Mouse (Mus musculus) heart, embryonic 15.5 days (tissue): ENCODE results near the gene Arrdc5. TPM values are rescaled to one million over a fixed set of nuclear protein-coding genes. Genes with fewer than 3 reads are reported as not detected.

Experiments
- ATAC-seq: fragments of 200-750 bp; cut with Nextera tagmentation; replicated peaks from 2 replicates; pipeline ENCODE4 v1.8.0; 2017; ENCODE audit warnings: low read depth, moderate TSS enrichment; ENCODE audit not compliant: insufficient number of reproducible peaks, insufficient read depth, low FRiP score
- H3K27ac ChIP-seq: fragments of 300-500 bp; sonication (generic); 2 replicates; pipeline ENCODE4 v1.5.1; 2015; ENCODE audit warnings: mild to moderate bottlenecking, inconsistent platforms
- H3K27me3 ChIP-seq: fragments of 300-500 bp; sonication (generic); 2 replicates; pipeline ENCODE4 v1.6.1; 2015; ENCODE audit warnings: inconsistent platforms
- H3K36me3 ChIP-seq: fragments of 300-500 bp; sonication (generic); 2 replicates; pipeline ENCODE4 v1.6.1; 2015; ENCODE audit warnings: mild to moderate bottlenecking, inconsistent platforms
- H3K4me1 ChIP-seq: fragments of 300-500 bp; sonication (generic); replicated peaks from 2 replicates; pipeline ENCODE4 v1.6.1; 2015; ENCODE audit warnings: inconsistent platforms
- H3K4me2 ChIP-seq: fragments of 300-500 bp; sonication (generic); 2 replicates; pipeline ENCODE4 v1.6.1; 2015; ENCODE audit warnings: inconsistent platforms, mild to moderate bottlenecking, moderate library complexity
- H3K4me3 ChIP-seq: fragments of 300-500 bp; sonication (generic); 2 replicates; pipeline ENCODE4 v1.5.1; 2015; ENCODE audit warnings: mild to moderate bottlenecking, inconsistent platforms
- H3K9ac ChIP-seq: fragments of 300-500 bp; sonication (generic); 2 replicates; pipeline ENCODE4 v1.6.1; 2015; ENCODE audit warnings: mild to moderate bottlenecking, inconsistent platforms
- H3K9me3 ChIP-seq: fragments of 300-500 bp; sonication (generic); replicated peaks from 2 replicates; pipeline ENCODE4 v1.6.1; 2016; ENCODE audit warnings: inconsistent platforms
- WGBS: fragments of 180-500 bp; shearing (Covaris S2); methylation state at CpG from one replicate; pipeline ENCODE4 v1.1.7; 2015; ENCODE audit warnings: mixed read lengths; 5-methylcytosine and 5-hydroxymethylcytosine counted together
- polyA plus RNA-seq: library from polyadenylated mRNA; unstranded; fragments of >200 nt; fragmentation: Nextera tagmentation; extraction: Ambion mirVana; gene quantifications from 2 replicates; pipeline ENCODE4 v1.2.1, GENCODE M21; 2015

Arrdc5 gene
- polyA plus RNA-seq, 1 experiment from 2014 or later: not detected

DNA sequence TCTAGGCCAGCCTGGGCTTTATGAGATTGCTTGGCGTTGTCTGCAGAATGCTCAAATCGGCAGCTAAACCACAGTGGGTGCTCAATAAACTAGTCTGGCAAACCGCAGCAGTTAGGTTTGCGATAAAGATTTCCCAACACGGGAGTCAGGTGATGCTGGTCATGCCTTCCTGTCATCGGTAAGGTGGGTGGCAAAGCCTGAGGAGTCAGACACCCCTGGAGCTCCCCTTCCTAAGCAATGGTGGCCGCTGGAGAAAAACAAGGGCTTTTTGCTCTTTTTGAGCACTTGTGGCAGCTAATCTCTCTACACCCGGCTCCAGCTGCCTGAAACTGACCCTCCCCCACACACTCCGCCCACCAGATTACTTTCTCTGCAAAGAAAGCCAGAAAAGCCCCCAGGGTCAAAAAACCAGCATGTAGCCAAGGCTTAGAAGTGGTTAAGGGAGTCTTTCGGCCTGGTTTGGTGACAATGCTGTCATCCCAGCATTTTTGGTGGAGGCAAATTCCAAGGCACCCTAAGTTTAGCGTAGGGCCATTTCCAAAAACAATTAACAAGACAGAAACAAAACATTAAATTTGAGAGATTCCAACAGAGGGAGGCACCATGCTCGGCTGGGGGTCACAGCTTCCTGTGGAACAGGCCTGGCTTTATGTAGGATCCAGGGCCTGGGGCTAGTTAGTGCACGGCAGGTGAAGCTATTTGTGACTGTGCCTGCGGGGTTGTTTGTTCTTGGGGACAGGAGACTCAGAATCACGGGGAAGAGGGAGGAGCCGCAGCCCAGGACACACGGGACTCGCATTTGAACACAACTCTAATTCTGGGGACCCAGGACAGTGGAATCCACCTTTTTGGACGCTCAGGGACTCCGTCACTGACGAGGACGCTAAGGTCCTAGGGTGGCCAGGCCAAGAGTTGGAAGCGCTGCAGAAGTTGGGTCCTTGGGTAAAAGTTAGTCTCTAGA is 10.4 kb downstream of the Arrdc5 start:
- Histone ChIP-seq H3K27ac (peak overlapping the region; percentile 94), H3K4me2 (peak overlapping the region; percentile 75), H3K9me3 (no peaks in the 10 kb centered on the region), H3K27me3 (no peaks in the 10 kb centered on the region), H3K4me3 (peak overlapping the region; percentile 64), H3K4me1 (peaks cover 37% of the 10 kb centered on the region), H3K36me3 (peaks cover 21% of the 10 kb centered on the region), H3K9ac (peak overlapping the region; percentile 70)
- 2% methylated on average over 23 of the region's 23 CpGs for WGBS
- ATAC-seq: peak; percentile 5

DNA sequence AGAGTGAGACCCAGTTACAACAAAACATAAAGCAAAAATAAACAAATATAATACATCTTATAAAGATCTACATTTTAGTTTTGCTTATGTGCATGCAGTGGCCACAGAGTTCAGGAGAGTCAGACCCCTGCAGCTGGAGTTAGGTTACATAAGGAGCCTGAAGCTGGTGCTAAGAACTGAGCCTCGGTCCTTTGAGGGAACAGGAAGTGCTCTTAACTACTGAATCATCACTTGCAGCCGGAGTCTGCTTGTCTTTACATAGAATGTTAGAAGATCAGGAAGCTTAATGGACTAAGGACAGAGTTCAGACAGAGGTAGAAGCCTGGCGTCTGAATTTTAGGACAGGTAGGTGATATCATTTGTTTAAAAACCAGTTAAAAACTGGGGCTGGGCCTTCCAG is 11.2 kb downstream of the Arrdc5 start:
- Histone ChIP-seq H3K27me3 (no peaks in the 10 kb centered on the region), H3K9me3 (no peaks in the 10 kb centered on the region), H3K4me3 (peak overlapping the region; percentile 64), H3K9ac (peak overlapping the region; percentile 70; the same call in 1 of the 2 replicates), H3K4me2 (peak overlapping the region; percentile 75), H3K27ac (peak overlapping the region; percentile 94), H3K4me1 (peaks cover 37% of the 10 kb centered on the region), H3K36me3 (peaks cover 29% of the 10 kb centered on the region)
- ATAC-seq: no peak
- 34% methylated on average over 3 of the region's 3 CpGs for WGBS

DNA sequence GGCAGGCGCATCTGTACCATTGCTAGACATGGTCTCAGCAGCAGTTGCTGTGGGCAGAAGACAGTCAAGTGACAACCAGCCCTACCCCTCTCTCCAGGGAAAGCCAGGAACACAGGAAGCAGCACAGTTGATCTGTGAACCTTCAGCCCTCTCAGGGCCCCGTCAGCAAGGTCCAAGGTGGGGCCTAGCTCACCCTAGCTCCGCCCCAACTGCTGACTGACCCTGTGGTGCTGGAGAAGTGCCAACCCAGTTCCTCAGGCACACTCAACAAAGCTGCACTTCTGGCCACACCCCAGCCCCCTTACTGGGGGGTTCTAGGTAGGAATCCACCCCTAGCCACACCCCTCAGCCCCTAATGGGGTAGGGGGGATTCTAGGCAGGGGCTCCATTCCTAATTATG is 12.3 kb downstream of the Arrdc5 start:
- 25% methylated on average over 3 of the region's 3 CpGs for WGBS
- no peak for ATAC-seq
- Histone ChIP-seq H3K36me3 (peaks cover 37% of the 10 kb centered on the region), H3K4me3 (peak overlapping the region; percentile 64), H3K9ac (peak overlapping the region; percentile 45; the same call in 1 of the 2 replicates), H3K4me1 (peaks cover 37% of the 10 kb centered on the region), H3K9me3 (no peaks in the 10 kb centered on the region), H3K27me3 (no peaks in the 10 kb centered on the region), H3K4me2 (peak overlapping the region; percentile 75), H3K27ac (peak overlapping the region; percentile 94)

DNA sequence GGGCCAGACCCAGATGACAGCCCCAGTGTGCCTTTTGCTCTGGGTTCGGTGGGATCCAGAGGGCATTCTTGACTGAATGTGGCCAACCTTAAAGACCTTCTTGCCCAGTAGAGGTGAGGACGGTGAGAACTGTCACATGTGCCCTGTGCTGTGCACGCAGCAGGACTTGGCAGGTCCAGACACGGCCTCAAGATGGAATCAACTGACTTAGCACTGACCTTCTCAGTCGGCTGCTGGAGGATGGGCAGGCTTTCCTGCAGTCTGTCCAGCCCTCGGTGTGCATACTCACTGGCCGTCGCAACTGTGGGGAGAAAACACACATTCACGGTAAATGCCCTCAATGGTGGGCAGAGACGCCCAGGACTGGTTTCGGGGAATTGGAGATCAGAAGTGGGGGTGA is 14.1 kb downstream of the Arrdc5 start:
- peaks cover 45% of the 10 kb centered on the region for H3K36me3 ChIP-seq
- no peak for ATAC-seq
- no peak overlapping the region for H3K4me2 ChIP-seq
- H3K27ac ChIP-seq: no peak overlapping the region
- no peaks in the 10 kb centered on the region for H3K27me3 ChIP-seq
- 91% methylated on average over 11 of the region's 11 CpGs for WGBS
- no peaks in the 10 kb centered on the region for H3K9me3 ChIP-seq
- H3K4me1 ChIP-seq: peaks cover 31% of the 10 kb centered on the region
- no peak overlapping the region for H3K4me3 ChIP-seq
- no peak overlapping the region for H3K9ac ChIP-seq

DNA sequence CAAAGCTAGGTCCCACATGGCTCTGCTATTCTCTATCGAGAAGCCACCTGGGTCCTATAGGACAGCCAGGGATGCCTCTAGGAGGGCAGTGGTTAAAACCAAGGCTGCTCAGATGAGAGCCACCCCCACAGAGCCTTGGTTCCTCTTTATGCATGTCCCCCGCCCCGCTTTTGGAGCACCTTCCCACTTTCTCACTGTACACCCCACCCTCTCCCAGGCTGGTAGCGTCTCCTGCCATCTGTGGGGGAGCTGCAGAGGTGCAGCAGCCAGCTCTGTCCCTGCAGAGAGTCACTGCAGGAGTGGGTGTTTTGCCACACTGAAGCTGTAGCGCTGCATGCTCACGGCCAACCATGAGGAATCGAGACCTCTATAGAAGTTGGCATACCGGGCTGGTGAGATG is 16.8 kb downstream of the Arrdc5 start:
- no peak overlapping the region for H3K9ac ChIP-seq
- WGBS: 87% methylated on average over 8 of the region's 8 CpGs
- no peak for ATAC-seq

DNA sequence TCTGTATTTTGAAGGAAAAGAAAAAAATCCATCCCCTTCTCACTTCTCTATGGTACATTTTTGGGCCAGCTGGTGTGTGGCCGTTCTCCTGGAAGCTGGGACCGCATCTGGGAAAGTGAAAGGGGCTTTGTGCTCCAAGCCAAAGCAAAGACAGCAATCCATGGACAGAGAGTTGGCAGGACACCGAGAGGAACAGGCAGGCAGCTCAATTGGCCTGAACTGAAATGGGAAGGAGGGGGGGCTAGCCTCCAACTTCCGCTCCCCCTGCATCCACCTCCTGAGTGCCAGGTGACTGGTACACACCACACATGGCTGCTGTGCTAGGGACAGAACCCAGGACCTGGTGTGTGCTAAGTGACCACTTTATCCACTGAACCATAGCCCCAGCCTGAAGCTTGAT is 17.3 kb downstream of the Arrdc5 start:
- no peak overlapping the region for H3K4me2 ChIP-seq
- peaks cover 62% of the 10 kb centered on the region for H3K36me3 ChIP-seq
- 90% methylated on average over 4 of the region's 4 CpGs for WGBS
- no peaks in the 10 kb centered on the region for H3K9me3 ChIP-seq
- no peak overlapping the region for H3K27ac ChIP-seq
- peaks cover 20% of the 10 kb centered on the region for H3K4me1 ChIP-seq
- no peaks in the 10 kb centered on the region for H3K27me3 ChIP-seq
- no peak overlapping the region for H3K4me3 ChIP-seq
- no peak overlapping the region for H3K9ac ChIP-seq
- ATAC-seq: no peak

More for the DNA sequence above, 16.8 kb downstream of the Arrdc5 start:
- no peak overlapping the region for H3K4me3 ChIP-seq
- H3K36me3 ChIP-seq: peaks cover 62% of the 10 kb centered on the region
- H3K4me1 ChIP-seq: peaks cover 21% of the 10 kb centered on the region
- H3K27me3 ChIP-seq: no peaks in the 10 kb centered on the region
- no peak overlapping the region for H3K4me2 ChIP-seq
- no peak overlapping the region for H3K27ac ChIP-seq
- no peaks in the 10 kb centered on the region for H3K9me3 ChIP-seq

DNA sequence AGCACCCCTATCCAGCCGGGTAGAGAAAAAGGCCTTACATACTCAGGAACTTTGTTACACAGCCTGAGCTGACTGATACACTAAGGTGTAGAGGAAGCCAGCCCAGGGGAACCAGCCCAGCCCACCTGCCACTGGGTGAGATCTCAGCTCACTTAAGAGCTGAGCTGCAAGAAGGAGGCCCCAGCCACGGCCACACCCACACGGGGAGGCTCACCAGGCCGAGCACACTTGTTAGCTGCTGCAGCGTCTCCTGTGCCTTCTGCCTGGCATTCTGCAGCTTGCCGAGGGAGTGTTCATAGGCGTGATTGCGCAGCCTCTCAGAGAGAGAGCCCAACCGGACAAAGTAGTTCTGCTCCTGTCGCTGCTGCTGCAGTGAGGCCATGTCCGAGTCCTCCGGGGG is 18.9 kb downstream of the Arrdc5 start:
- Histone ChIP-seq H3K27me3 (no peaks in the 10 kb centered on the region), H3K27ac (no peak overlapping the region), H3K4me3 (no peak overlapping the region), H3K9ac (no peak overlapping the region), H3K36me3 (peaks cover 57% of the 10 kb centered on the region), H3K4me1 (peaks cover 20% of the 10 kb centered on the region), H3K4me2 (no peak overlapping the region), H3K9me3 (no peaks in the 10 kb centered on the region)
- 85% methylated on average over 12 of the region's 12 CpGs for WGBS
- ATAC-seq: no peak

DNA sequence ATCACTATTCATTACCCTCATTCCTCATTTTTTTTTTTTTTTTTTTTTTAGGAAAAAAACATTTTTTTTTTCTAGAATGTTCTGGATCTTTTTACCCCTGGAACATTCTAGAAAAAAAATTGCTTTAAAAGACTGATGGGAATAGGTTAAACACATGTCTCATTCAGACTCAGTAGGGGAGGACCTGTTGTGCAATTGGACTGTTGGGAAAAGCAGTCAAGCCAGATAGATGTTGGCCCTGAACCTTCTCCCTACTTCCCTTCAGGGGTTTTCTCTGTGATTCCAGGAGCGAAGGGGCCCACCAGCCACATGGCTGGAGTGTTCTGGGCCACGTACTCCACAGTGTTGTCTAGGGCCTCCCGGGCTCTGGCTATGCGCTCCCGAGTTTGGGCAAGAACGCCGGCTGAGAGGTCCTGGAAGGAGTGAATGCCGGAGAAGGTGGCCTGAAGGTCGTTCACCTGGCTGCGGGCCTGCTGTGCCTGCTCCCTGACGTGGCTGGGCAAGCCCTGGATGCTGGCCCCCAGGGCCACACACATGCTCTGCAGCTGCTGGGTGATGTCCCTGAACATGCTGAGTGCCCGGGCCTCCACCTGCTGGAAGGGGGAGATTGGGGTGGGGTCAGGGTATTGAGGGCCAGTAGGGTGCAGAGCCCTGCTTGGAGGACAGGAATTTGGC is 20.5 kb downstream of the Arrdc5 start:
- peaks cover 20% of the 10 kb centered on the region for H3K4me1 ChIP-seq
- peak overlapping the region; percentile 82 for H3K27ac ChIP-seq
- no peaks in the 10 kb centered on the region for H3K27me3 ChIP-seq
- WGBS: 58% methylated on average over 12 of the region's 12 CpGs
- peaks cover 41% of the 10 kb centered on the region for H3K36me3 ChIP-seq
- H3K9me3 ChIP-seq: no peaks in the 10 kb centered on the region
- H3K4me3 ChIP-seq: no peak overlapping the region
- H3K9ac ChIP-seq: peak overlapping the region; percentile 5; the same call in 1 of the 2 replicates
- ATAC-seq: no peak
- no peak overlapping the region for H3K4me2 ChIP-seq

DNA sequence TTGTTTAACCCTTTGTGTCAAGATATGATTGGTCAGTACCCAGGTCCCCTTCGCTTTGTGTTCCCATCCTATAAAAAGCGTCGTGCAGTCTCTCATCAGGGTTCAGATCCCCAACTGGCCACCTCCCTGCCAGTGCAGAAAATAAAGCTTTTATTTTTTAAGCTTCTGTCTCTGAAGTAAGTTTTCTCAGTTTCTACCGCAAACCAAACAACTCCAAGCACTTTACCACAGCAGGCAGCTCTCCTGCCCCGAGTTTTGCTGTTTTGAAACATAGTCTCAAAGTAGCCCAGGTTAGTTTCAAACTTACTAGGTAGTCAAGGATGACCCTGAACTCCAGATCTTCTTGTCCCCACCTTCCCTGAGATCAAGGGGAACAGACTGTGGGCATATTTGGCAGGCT is 21.7 kb downstream of the Arrdc5 start:
- Histone ChIP-seq H3K27me3 (no peaks in the 10 kb centered on the region), H3K9me3 (no peaks in the 10 kb centered on the region), H3K9ac (no peak overlapping the region), H3K4me3 (no peak overlapping the region), H3K4me1 (peaks cover 32% of the 10 kb centered on the region), H3K27ac (peak overlapping the region; percentile 95), H3K4me2 (no peak overlapping the region), H3K36me3 (peaks cover 34% of the 10 kb centered on the region)
- no peak for ATAC-seq
- 91% methylated on average over 5 of the region's 5 CpGs for WGBS

DNA sequence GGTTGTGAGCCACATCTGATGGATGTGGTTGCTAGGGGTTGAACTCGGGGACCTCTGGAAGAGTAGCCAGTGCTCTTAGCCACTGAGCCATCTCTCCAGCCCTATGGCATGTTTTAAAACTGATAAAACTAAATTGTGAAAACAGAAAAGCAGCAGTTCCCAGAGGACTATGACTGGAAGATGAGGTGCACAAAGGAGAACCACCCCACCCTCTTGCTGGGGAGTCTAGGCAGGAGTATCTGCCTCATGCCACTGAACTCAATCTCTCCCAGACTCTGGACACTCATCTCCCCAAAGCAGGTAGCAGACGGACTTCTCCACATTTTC is 22.6 kb downstream of the Arrdc5 start:
- peaks cover 29% of the 10 kb centered on the region for H3K36me3 ChIP-seq
- no peaks in the 10 kb centered on the region for H3K9me3 ChIP-seq
- WGBS: 36% methylated on average over 2 of the region's 2 CpGs
- peak overlapping the region; percentile 67 for H3K4me2 ChIP-seq
- peak overlapping the region; percentile 36; the same call in 1 of the 2 replicates for H3K9ac ChIP-seq
- peak overlapping the region; percentile 95 for H3K27ac ChIP-seq
- no peaks in the 10 kb centered on the region for H3K27me3 ChIP-seq
- H3K4me1 ChIP-seq: peaks cover 34% of the 10 kb centered on the region
- no peak for ATAC-seq
- H3K4me3 ChIP-seq: no peak overlapping the region

DNA sequence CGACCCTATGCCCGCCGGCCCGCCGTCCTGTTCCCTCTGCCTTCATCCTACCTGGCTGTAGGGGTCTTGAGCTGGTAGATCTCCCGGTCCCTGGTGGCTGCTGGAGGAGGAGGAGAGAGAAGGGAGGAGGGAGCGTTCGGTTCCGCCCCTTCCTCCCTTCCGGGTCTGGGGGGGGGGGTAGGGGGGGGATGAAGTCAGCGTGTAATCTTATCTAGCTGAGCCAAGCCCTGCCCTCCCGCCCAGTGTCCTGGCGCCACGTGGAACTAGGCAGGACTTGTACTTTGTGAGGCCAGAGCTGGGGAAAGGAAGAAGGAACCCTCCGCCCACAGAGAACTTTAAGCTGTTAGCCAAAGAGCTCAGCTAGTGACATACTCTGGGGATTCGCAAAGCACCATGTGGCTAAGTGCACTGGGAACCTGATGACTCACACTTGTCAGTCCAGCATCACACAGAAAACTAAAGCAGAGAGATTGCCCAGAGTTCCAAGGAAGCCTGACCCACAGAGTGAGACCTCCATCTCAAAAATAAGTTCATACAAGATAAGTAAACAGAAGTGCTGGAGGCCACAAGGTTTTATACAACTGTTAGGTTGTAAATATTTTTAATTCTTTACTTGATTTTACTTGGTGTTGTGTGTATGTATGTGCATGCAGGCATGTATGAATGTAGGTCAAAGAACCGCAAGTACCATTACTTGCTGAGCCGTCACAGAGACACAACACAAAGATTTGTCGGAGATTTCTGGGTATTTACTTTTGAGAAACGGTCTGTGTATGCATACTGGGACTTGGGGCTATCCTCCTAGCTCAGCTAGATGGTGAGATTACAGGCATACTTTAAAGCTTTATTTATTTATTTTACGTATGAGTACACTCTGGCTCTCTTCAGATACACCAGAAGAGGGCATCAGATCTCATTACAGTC is 23.2 kb downstream of the Arrdc5 start, which contains the start of gene Ticam1:
Gene Ticam1 (minus strand): TSS at position 144 of the 924 bp plus-strand sequence.
- peak within 1 kb of the TSS; percentile 95 for H3K27ac ChIP-seq
- no peaks in the 10 kb centered on the region for H3K27me3 ChIP-seq
- H3K9ac ChIP-seq: peak within 1 kb of the TSS; percentile 78
- H3K4me1 ChIP-seq: peaks cover 35% of the 10 kb centered on the region
- peak within 1 kb of the TSS; percentile 69 for H3K4me3 ChIP-seq
- peaks cover 32% of the 10 kb centered on the region for H3K36me3 ChIP-seq
- H3K4me2 ChIP-seq: peak within 1 kb of the TSS; percentile 67
- WGBS: 3% methylated on average over 21 of the region's 21 CpGs
- H3K9me3 ChIP-seq: no peaks in the 10 kb centered on the region
- peak; percentile 93 for ATAC-seq
